Mouse (Mus musculus): ENCODE results near the gene Gpx4. TPM values are rescaled to one million over a fixed set of nuclear protein-coding genes. Genes with fewer than 3 reads are reported as not detected.

The Gpx4 gene
- polyA plus RNA-seq, 1 experiment from 2014 or later: 500 TPM

DNA sequence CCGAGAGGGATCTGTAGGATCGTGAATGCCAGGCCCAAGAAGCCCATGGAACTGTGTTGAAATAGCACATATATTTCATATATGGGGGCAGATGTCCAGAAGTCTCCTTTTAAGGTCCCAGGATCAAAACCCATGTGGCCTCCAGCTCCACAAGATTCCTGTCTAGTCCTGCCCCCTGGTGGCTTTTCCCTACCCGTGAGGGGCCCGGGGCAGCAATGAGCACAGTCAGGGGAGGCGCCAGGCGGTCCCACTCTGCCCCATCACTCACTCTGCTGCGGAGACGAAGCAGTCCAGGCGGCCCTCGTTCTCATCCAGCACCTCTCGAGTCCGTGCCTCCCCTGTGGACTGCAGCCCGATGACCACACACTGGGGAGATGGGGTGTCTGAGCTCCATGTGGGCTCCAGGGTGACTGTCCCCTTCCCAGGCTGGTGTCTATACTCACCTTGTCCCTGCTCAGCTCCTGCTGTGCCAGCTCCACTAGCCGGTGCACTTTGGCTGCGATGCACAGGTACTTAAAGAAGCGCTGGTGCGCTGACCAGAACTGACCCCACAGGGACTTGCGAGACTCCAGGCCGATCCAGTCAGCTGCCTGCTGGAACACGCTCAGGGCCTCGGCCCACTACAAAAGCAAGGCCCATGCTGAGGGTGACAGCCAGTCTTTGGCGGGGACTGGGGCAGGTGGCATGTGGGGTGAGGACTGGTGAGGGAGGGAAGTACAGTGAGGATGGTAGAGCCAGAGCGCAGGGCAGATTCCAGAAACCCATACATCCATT is 17.1 kb downstream of the Gpx4 start:
- no peak for ATAC-seq (ENCODE audit: insufficient read depth, low FRiP score, low read depth)
- Histone ChIP-seq H3K27me3 (replicated peaks) (no peaks in the 10 kb centered on the region), H3K36me3 (peaks cover 28% of the 10 kb centered on the region), H3K9me3 (no peaks in the 10 kb centered on the region), H3K9ac (no peak overlapping the region), H3K27ac (no peak overlapping the region), H3K4me1 (no peaks in the 10 kb centered on the region), H3K4me2 (no peak overlapping the region), H3K4me3 (replicated peaks) (no peak overlapping the region)
- 73% methylated on average over 23 of the region's 23 CpGs for WGBS

DNA sequence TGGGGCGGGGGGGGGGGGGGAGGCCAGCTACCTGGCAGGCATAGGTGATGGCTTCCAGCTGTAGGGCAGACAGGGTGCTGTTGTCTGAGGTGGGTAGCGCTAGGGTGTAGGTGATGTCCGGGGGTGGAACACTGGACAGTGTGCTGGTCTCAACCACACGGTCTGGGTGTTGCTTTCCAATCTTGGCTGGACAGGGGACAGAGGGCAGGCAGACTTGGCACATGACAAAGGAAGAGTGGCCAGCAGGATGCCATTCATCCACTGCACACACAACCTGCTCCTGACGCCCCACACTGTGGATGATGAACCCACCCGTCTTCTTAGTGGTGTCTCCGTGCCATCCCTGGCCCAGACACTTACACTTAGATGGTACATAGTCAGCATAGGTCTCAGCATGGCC is 22.3 kb downstream of the Gpx4 start:
- no peaks in the 10 kb centered on the region for H3K27me3 ChIP-seq (replicated peaks)
- H3K9me3 ChIP-seq: no peaks in the 10 kb centered on the region
- peaks cover 3% of the 10 kb centered on the region for H3K36me3 ChIP-seq
- ATAC-seq (ENCODE audit: insufficient read depth, low FRiP score, low read depth): no peak
- H3K9ac ChIP-seq: no peak overlapping the region
- 86% methylated on average over 6 of the region's 7 CpGs for whole genome bisulfite sequencing
- H3K4me1 ChIP-seq: peaks cover 14% of the 10 kb centered on the region
- no peak overlapping the region for H3K27ac ChIP-seq
- H3K4me2 ChIP-seq: no peak overlapping the region
- no peak overlapping the region for H3K4me3 ChIP-seq (replicated peaks)

DNA sequence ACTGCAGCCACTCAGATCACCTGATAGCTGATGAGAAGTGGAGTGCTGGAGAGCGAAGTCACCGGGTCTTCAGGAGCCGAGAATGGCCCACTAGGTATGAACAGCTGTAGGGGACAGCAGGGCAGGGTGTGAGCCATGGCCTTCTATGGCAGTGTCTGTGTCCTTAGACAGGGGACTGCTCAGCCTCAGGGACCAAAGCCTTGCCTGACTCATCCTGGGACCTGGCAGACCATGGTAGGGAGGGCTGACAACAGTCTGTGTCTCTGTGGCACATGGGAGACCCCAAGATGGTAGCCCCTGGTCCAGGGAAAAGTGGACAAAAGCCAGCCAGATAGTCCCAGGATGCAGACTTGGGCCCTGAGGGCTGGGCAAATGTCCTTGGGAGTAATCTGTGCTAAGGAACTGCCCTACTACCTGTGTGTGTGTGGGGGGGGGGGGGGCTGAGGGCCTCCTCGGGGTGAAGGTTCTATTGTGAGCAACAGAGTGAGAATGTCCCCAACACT is 23.0 kb downstream of the Gpx4 start:
- H3K4me1 ChIP-seq: peaks cover 17% of the 10 kb centered on the region
- 90% methylated on average over 4 of the region's 4 CpGs for WGBS
- no peak for ATAC-seq (ENCODE audit: insufficient read depth, low FRiP score, low read depth)
- H3K9me3 ChIP-seq: no peaks in the 10 kb centered on the region
- H3K27ac ChIP-seq: no peak overlapping the region
- H3K36me3 ChIP-seq: peaks cover 2% of the 10 kb centered on the region; the same call in 1 of the 2 replicates
- H3K9ac ChIP-seq: no peak overlapping the region
- no peak overlapping the region for H3K4me3 ChIP-seq (replicated peaks)
- no peaks in the 10 kb centered on the region for H3K27me3 ChIP-seq (replicated peaks)
- H3K4me2 ChIP-seq: no peak overlapping the region

DNA sequence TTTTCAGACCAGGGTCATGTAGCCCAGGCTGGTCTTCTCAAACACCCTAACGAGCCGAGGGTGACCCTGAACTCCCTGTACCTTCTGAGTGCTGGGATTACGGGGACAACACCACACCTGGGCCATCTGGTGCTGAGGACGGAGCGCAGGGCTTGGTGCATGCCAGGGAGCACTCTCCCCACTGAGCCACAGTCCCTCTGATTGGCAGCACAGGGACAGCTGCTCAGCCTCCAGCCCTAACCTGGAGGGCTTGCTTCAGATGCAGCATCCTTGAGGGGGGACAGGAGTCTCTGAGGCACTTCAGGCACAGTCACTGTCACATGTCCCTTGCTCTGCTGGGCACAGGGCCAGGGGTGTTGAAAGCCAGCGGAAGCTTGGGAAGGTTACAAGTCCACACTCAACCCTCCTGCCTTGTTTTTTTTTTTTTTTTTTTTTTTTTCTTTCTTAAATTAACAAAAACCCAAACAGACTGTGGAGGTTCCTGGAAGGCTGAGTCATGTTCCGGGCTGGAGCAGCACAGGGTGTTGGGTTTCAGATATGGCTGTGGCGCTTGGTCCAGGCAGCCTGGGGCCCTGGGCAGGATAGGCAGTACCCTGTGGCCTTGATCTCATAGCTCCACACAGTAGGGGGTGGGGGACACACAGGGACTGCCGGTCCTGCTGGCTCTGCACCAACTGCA is 24.0 kb downstream of the Gpx4 start:
- H3K27me3 ChIP-seq (replicated peaks): no peaks in the 10 kb centered on the region
- peaks cover 25% of the 10 kb centered on the region for H3K4me1 ChIP-seq
- no peak overlapping the region for H3K4me3 ChIP-seq (replicated peaks)
- peak overlapping the region; percentile 14; the same call in 1 of the 2 replicates for H3K4me2 ChIP-seq
- H3K27ac ChIP-seq: peak overlapping the region; percentile 83
- no peaks in the 10 kb centered on the region for H3K9me3 ChIP-seq
- ATAC-seq (ENCODE audit: insufficient read depth, low FRiP score, low read depth): peak; percentile 87
- H3K9ac ChIP-seq: no peak overlapping the region
- peaks cover 2% of the 10 kb centered on the region; the same call in 1 of the 2 replicates for H3K36me3 ChIP-seq
- 44% methylated on average over 9 of the region's 9 CpGs for WGBS

DNA sequence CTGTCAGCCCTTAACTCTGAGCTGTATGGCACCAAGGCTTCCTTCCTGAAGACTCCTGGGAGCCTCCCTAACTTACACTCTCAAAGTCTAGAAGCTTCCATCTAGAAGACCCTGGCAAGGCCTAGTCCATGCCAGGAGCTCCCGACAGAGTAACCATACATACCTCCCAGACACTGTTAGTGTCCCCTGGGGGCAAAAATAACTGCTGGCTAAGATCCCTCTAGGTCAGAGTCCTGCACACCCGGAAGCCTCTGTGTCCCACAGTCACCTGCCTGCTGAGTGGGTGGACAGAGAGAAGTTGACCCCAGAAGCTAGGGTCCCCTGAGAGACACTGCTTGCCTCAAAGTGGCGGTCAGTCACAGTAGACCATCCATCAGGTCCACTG is 24.5 kb downstream of the Gpx4 start:
- Histone ChIP-seq H3K4me1 (peaks cover 25% of the 10 kb centered on the region), H3K27ac (peak overlapping the region; percentile 83), H3K27me3 (replicated peaks) (no peaks in the 10 kb centered on the region), H3K4me2 (peak overlapping the region; percentile 14; the same call in 1 of the 2 replicates), H3K9me3 (no peaks in the 10 kb centered on the region), H3K36me3 (peaks cover 2% of the 10 kb centered on the region; the same call in 1 of the 2 replicates), H3K9ac (no peak overlapping the region), H3K4me3 (replicated peaks) (no peak overlapping the region)
- no peak; the same call in 1 of the 2 replicates for ATAC-seq (ENCODE audit: insufficient read depth, low FRiP score, low read depth)
- WGBS: 68% methylated on average over 3 of the region's 3 CpGs

DNA sequence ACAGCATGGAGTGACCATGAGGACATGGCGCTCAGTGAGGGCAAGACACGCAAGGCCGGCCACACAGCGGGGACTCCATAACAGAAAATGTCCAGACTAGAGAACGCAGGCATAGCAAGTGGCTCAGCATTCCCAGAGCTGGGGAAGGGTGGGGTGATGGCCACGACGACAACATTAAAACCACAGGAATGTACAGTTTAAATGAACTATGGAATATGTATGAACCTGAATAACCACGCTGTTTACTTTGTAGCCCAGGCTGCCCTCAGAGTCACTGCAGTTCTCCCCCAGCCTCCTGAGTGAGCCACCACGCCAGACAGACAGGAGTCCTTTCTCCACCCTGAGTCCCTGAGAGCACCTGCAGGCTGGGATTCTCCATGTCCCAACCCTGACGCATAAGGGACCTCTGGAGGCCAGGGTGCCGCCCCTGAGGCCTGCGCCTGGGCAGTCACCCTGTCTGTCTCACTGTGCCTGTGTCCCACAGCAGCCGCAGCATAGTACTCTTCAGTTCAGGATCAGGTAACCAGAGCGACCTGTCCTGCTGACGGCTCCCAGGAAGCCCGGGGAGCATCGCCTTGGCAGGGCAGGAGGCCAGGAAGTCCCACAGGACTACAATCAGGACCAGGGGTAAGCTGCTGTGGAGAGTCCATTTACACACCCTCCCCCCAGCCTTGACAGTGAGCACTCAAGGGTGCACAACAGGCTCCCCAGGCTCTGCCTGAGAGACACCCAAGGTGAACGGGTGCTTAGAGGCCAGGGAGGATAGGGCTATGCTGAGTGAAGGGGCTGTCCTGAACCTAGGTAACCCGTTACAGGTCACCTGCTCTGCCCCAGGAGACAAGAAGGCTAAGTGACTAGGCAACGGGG is 25.9 kb downstream of the Gpx4 start:
- ATAC-seq (ENCODE audit: insufficient read depth, low FRiP score, low read depth): no peak

DNA sequence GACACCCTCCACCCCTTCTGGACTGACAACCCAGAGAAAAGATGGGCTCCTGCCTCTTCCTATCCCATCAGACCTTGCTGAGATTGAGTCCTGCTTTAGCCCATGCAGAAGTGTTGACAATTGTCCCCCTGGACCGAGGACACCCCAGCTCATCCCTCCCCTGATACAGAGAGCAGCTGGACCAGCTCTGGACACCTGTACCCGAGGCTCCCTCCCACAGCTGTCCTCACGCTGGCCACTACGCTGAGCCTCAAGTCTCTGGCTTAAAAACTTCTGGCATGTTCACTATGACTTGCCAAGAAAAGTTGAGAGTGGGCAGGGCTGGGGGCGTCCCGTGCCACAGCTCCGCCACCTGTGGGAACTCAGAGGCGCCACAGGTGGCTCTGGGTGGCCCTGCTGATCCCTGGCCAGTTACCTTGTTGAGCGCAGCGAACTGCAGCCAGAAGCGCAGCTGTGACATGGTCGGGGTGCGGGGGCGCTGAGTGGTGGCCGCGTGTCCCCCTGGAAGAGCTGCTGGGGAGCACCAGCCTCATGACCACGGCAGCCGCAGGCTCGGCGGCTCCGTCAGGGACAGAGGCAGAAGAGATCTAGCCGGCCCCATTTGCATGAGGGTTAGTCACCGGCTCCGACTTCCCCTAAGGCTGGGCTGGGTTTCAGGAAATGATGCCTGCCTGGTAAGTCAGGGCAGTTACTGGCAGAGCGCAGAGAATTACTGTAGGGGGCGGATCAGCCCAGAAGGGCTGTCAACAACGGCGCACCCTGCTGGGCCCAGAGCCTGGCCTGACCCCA is 28.0 kb downstream of the Gpx4 start:
- peak overlapping the region; percentile 51 for H3K4me2 ChIP-seq
- no peaks in the 10 kb centered on the region for H3K9me3 ChIP-seq
- 24% methylated on average over 28 of the region's 28 CpGs for WGBS
- peaks cover 25% of the 10 kb centered on the region for H3K4me1 ChIP-seq
- H3K27ac ChIP-seq: peak overlapping the region; percentile 81
- H3K9ac ChIP-seq: no peak overlapping the region
- H3K27me3 ChIP-seq (replicated peaks): no peaks in the 10 kb centered on the region
- peak overlapping the region; percentile 28 for H3K4me3 ChIP-seq (replicated peaks)
- H3K36me3 ChIP-seq: no peaks in the 10 kb centered on the region
- ATAC-seq (ENCODE audit: insufficient read depth, low FRiP score, low read depth): peak; percentile 70

More for the DNA sequence above, 25.9 kb downstream of the Gpx4 start:
- Histone ChIP-seq H3K36me3 (no peaks in the 10 kb centered on the region), H3K9ac (no peak overlapping the region), H3K27me3 (replicated peaks) (no peaks in the 10 kb centered on the region), H3K9me3 (no peaks in the 10 kb centered on the region), H3K4me3 (replicated peaks) (no peak overlapping the region), H3K4me2 (no peak overlapping the region), H3K4me1 (peaks cover 25% of the 10 kb centered on the region), H3K27ac (no peak overlapping the region)
- WGBS: 80% methylated on average over 20 of the region's 20 CpGs

DNA sequence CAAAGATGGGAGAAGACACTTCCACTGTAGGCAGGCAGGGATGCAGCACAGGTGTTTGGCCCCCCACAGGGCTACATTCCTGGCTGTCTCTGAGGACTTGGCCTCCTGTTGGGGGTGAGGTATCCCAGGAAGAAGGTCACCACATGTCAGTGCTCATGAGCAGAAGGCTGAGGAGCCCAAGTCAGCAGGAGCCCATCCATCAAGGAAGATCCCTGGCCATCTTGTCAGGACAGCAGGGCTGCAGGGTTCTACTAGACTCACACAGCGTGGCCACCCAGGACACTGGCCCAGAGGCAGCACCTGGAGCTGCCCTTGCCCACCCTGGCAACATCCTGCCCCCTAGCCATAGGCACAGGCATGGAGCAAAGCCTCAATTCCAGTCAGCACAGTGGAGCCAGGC is 29.0 kb downstream of the Gpx4 start:
- Histone ChIP-seq H3K36me3 (peaks cover 3% of the 10 kb centered on the region; the same call in 1 of the 2 replicates), H3K27ac (no peak overlapping the region), H3K9me3 (no peaks in the 10 kb centered on the region), H3K4me3 (replicated peaks) (no peak overlapping the region), H3K27me3 (replicated peaks) (no peaks in the 10 kb centered on the region), H3K4me2 (no peak overlapping the region), H3K4me1 (peaks cover 22% of the 10 kb centered on the region), H3K9ac (no peak overlapping the region)
- 65% methylated on average over 1 of the region's 1 CpGs for WGBS
- no peak for ATAC-seq (ENCODE audit: insufficient read depth, low FRiP score, low read depth)

DNA sequence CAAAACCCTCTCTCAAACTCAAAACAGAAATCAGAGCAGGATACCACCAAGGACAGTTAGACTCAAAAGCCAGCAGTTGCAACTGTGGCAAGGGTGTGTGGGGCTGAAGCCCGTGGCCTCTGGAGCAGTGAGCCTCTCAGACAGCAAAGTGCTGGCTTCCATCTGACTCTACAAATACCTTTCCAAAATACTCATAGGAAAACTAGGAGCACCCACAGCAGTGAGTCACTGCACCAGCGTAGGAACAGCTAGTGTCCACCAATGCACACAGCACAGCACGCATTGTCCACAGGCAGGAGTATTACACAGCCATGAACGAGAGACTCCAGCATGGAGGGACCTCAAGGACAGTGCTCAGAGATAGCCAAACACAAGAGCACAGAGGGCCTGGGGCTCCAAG is 29.4 kb downstream of the Gpx4 start:
- Histone ChIP-seq H3K36me3 (peaks cover 5% of the 10 kb centered on the region), H3K4me2 (no peak overlapping the region), H3K9ac (no peak overlapping the region), H3K4me1 (peaks cover 19% of the 10 kb centered on the region), H3K27me3 (replicated peaks) (no peaks in the 10 kb centered on the region), H3K27ac (no peak overlapping the region), H3K9me3 (no peaks in the 10 kb centered on the region), H3K4me3 (replicated peaks) (no peak overlapping the region)
- whole genome bisulfite sequencing: 96% methylated on average over 4 of the region's 4 CpGs
- no peak for ATAC-seq (ENCODE audit: insufficient read depth, low FRiP score, low read depth)

DNA sequence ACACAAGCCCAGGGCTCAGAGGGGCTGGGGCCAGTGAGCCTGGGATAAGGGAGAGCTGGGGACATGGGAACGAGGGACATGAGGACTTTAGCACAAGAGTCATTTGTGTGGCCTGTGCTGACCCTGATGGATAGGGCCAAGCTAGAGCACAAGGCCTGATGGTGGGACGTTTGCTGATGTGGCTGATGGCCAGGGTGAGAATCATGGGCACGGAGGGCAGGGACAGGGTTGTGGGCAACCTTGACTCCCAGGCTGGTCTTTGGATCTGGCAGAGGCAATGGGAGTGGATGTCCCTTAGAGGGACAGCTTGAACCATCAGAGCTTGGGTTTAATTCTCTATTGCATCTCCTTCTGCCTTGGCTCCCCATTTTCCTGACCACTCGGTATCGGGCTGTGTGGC is 30.3 kb downstream of the Gpx4 start:
- no peak overlapping the region for H3K27ac ChIP-seq
- H3K36me3 ChIP-seq: peaks cover 14% of the 10 kb centered on the region
- H3K4me3 ChIP-seq (replicated peaks): no peak overlapping the region
- no peak for ATAC-seq (ENCODE audit: insufficient read depth, low FRiP score, low read depth)
- H3K27me3 ChIP-seq (replicated peaks): no peaks in the 10 kb centered on the region
- H3K9me3 ChIP-seq: no peaks in the 10 kb centered on the region
- no peak overlapping the region for H3K4me2 ChIP-seq
- H3K9ac ChIP-seq: no peak overlapping the region
- peaks cover 11% of the 10 kb centered on the region; the same call in 1 of the 2 replicates for H3K4me1 ChIP-seq
- WGBS: 86% methylated on average over 5 of the region's 5 CpGs

DNA sequence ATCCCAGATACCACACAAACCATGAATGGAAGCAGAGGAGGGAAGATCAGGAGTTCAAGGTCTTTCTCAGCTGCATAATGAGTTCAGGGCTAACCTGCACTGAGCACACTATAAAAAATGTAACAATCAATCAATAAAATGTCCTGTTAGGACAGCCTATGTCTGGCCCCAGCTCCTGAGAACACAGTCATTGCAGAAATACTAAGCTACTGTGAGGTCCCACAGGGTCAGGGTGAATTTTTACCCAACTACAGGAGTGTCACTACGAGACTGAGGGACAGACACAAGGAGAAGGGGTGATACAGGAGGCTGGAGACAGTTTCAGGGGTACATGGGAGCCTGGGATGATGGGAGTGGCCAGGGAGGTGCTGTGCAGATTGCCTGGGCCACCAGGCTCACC is 31.4 kb downstream of the Gpx4 start:
- H3K27ac ChIP-seq: no peak overlapping the region
- H3K27me3 ChIP-seq (replicated peaks): no peaks in the 10 kb centered on the region
- H3K4me3 ChIP-seq (replicated peaks): no peak overlapping the region
- no peak for ATAC-seq (ENCODE audit: insufficient read depth, low FRiP score, low read depth)
- H3K36me3 ChIP-seq: peaks cover 17% of the 10 kb centered on the region
- no peak overlapping the region for H3K9ac ChIP-seq
- H3K9me3 ChIP-seq: no peaks in the 10 kb centered on the region
- no peak overlapping the region for H3K4me2 ChIP-seq
- peaks cover 11% of the 10 kb centered on the region; the same call in 1 of the 2 replicates for H3K4me1 ChIP-seq
- WGBS: 96% methylated on average over 1 of the region's 1 CpGs
